Mouse (Mus musculus) heart, adult 8-10 months (tissue): Measurements from ENCODE around the gene Kazn. TPM values are rescaled to one million over a fixed set of nuclear protein-coding genes. Genes with fewer than 3 reads are reported as not detected.

Experiments
- DNase-seq: peaks from one replicate; pipeline ENCODE4 v3.0.0; 2022; ENCODE audit warnings: low spot score
- total RNA-seq, 4 experiments: library from RNA; stranded (reverse); gene quantifications; 2 replicates each; pipeline ENCODE4 v1.2.4; 2022

The Kazn gene
- total RNA-seq, 4 experiments from 2014 or later: 2.9 to 4.0 (median 3.5) TPM

DNA sequence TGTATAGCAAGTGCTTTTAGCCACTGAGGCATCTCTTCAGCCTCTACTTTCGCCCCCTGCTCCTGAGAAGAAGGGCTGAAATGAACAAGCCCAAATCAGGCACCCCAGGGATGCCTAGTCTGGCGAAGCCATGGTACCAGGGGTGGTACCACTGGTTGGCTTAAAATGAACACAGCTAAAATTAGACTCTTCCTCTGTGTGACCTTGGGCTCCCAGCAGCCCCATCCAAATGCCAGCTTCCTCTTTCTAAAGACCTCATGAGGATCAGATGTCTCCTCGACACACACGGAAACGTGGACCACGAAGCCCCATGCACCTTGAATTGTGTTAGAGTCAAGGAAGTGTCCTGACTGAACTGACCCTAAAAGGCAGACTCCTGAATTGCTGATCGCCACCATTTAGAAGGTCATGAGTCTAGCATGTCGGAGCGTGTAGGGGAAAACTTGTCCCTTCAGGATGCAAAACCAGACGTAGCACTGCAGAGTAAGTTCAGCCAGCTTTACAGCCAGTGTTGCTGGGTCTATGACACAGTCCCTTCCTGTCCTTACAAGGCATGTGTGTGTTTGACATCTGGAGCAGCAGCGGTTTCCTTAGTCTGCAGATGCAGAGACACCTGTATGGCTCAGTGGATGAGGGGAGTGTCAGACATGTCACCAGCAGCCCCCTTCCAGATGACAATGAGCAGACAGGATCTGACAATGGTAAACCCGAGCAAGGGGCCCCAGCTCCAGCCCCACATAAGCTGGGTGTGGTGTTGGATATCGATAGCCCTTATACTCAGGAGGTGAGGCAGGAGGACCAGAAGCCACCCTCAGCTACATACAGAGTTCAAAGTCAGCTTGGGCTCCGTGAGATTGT lies 159.3 kb downstream of the Kazn start:
- no peak for DNase-seq

- DNase-seq: peak; percentile 61
These were observed 161.5 kb downstream of the Kazn start for GRCm38 (mm10) chr4:142077572-142078271.

- no peak for DNase-seq
These were observed 162.3 kb downstream of the Kazn start for GRCm38 (mm10) chr4:142076883-142077282.

GRCm38 (mm10) chr4:142075931-142076330 lies 163.3 kb downstream of the Kazn start:
- DNase-seq: no peak

DNA sequence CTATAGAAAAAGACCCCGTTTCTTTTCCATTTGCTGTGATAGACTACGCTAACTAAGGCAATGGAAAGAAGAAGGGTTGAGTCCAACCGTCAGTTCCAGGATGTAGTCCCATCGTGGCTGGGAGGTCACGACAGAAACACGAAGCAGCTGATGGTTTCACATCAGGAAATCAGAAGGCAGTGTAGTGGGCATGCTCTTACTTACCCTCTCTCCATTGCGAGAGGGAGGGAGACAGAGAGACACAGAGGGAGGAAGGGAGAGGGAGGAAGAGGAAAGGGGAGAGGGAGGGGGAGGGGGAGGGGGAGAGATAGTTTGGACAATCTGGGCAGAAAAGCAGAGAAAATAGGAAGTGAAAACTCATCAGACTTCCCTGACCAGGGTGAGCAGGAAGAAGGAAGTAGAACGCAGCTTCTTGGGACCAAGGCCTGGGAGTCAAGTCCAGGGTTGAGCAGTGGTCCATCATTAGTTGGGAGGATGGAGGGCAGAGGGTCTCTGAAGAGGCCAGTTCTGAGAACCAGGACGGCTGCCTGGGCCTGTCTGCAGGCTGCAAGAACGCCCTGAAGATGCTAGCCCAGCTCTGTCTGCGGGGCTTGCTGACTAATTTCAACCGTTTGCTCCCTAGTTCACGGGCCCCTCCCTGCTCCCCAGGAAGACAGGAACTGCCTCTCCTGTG lies 165.0 kb downstream of the Kazn start:
- DNase-seq: no peak

DNA sequence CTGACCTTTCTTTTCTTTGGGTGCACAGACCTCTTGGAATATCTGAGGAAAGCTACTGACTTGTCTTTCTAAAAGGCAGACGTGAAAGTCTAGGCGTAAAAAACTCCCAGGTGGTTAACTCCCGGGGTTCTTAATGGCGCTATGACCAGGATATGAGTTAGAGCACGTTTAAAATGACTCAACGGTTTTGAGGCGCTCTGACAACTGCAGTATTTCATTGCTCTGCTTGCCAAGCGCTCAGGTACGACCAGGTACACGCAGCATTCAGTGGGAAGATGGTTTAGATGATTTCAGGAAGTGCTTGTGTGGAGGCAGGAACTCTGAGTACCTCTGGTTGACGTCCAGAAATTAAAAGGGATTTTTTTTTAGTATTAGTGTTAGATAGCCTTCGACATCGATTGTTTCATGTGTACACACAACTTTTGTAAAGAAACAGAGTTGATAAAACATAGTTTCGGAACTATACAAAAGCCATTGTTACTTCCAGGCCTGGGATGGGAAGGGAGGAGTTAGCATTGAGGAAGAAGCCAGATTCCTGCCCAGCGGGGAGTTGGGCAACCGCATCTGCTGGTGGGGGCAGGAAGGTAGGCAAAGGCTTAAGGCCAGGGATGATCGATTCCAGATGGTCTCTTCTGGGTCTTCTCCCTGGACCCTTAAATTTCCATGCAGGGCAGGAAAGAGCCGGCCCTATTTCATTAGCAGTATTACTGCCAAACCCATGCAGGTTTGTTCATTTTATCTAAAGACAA lies 167.8 kb downstream of the Kazn start:
- no peak for DNase-seq

DNA sequence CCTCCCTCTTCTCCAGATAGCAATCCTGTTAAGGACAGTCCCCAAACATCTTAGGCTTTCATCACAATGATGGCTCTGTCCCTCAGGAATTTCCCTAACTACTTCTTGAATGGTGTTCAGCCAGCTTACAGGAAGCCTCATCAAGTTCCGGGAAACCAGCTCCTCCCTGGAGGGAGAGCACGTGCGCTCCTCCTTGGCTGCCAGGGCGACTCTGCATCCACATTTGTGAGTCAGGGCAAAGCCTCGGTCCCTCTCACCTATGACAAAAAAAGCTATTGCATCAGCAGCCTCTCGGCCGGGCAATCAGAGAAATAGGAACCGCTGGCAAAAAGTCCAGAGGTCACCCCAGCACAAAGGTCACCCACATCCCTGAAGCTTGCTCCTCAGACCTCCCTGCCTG lies 168.4 kb downstream of the Kazn start:
- DNase-seq: peak; percentile 53

DNA sequence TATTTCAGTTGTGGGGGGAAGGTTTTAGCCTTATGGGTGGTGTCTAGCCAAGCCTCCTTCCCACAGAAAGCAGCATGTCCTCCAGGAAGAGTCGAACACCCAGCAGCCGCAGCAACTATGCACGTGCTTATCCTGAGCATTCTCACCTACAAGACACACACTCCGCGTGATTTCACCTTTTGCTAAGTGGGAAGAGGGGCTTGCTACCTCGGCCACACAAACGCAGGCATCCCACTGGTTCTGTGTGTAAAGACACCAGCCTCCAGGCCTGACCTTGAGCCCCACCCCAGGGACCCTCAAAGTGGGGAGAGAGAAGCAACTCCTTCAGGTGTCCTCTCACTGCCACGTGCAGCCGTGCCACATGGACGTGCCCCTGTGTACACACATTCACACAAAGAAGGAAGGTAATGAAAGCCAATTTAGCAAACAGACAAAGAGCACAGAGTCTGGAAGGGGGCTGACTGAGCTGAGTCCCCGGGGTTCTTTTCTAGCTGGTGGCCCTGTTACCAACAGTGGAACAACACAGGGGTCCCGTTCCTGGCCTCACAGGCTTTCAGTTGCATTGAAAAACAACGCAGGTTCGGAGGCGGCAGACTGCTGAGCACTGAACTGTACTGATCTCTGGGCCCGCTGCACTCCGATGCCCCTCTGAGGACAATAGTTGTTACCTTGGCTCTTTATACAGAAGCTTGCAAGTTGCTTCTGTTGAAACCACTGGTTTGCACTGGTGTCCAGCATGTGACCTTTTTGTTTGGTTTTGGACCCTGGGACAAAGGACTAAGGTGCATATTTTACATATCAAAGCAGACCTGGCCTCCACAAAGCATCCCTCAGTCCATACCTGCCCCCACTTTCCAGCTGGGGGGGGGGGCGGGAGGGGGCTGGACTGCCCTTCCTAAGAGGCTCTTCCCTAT lies 170.0 kb downstream of the Kazn start:
- DNase-seq: no peak

DNA sequence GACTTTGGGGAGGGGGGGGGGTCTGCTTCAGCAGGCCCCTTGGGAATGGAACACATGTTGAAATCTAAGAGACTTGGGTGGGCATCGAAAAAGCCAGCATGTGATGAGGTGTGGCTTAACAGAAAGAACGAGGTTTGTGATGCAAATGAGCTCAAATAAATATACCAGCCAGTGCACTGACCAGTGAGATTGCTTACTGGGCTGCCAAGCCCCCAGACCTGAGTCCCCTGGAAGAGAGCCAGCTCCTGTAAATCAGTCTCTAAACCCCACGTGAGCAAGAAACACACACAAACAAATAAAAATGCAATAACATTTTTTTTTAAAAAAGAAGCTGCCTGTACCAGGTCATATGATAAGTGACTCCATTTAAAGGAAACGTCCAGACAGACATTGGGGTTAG lies 172.6 kb downstream of the Kazn start:
- DNase-seq: no peak

GRCm38 (mm10) chr4:142065835-142066234 lies 173.4 kb downstream of the Kazn start:
- DNase-seq: no peak

DNA sequence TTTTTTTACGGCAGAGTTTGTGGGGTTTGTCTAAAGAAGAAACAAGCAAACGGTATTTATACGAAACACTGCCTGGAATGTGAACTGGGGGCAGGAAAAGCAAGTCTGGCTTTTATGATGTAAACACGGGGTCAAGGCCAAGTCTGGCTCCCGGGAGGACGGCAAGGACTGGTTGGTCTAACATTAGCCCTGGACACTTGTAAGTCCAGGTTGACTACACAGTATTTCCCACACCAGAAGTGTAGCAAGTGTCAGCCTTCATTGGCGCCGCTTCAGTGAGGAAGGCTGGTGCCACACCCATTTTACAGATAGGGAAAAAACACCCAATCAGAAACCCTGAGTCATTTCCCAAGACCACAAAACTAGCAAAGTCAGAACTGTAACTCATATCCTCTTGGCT lies 173.9 kb downstream of the Kazn start:
- DNase-seq: peak; percentile 63

GRCm38 (mm10) chr4:142064582-142065228 lies 174.5 kb downstream of the Kazn start:
- no peak for DNase-seq

- DNase-seq: no peak
These were observed 176.1 kb downstream of the Kazn start for GRCm38 (mm10) chr4:142063057-142063534.

- no peak for DNase-seq
These were observed 177.5 kb downstream of the Kazn start for GRCm38 (mm10) chr4:142061485-142062240.

- no peak for DNase-seq
These were observed 178.5 kb downstream of the Kazn start for GRCm38 (mm10) chr4:142060455-142061378.

GRCm38 (mm10) chr4:142059841-142060193 lies 179.4 kb downstream of the Kazn start:
- DNase-seq: no peak

DNA sequence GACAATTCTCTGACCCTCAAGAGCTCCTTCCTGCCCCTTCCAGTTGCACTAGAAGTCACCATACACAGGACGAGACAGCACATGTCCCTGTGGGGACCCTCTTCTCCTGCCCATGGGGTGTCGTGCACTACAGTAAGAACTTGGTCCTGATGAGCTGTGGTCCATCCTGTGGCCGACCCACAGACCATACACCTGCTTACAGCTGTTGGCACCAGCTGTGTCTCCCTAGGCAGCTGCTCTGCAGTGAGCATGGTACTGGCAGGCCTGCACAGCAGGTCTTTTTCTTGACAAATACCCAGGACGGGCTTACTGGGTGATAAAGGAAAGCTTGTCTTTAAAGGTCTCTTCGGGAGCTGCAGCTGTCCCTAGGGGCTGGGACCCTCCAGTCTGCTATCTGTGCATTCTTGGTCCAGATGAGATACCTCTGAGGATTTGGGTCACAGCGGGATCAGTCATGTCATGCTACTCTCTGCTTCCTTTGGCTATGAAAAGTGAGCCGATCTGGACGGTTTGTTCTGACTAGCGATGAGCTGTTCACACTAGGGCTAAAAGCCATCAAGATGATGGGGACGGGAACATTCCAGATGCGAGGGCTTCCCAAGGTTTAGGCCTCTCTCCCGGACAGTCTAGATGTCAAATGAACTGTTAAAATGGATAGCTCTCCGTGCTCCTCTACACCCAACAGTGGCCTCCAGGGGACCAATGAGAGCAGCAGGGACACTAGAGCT lies 179.9 kb downstream of the Kazn start:
- no peak for DNase-seq
